Mouse (Mus musculus) urinary bladder, adult 18-20 months (tissue): Measurements from ENCODE around the gene Fxr2.
"Not testable (repeated sequence)": the region's sequence is repeated elsewhere in the genome, so short reads cannot be mapped to it uniquely, and the experiment has no call there.

ENCODE experiments used
- DNase-seq, 2 experiments: peaks; one replicate each; pipeline ENCODE4 v3.0.0; 2022; ENCODE audit warnings: low spot score in 2 of 2, mixed read lengths in 2 of 2

Gene Fxr2

DNA sequence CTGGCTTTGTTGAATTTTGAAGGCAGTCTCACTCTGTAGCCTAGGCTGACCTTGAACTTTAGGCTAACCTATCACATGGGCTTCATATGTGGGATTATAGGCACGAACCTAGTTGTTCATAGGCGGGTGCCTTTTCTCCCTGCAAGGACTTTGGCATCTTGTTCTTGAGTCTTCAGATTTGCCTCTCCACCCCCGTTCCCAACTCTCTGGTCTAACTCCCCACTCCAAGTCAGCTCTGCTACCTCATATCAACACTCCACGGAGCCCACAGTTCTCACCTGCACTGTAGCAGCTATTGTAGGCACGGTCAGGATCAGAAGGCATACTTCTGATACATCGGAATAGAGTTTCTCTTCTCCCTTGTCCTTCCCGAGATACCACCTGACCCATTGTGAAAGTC lies 50.8 kb downstream of the Fxr2 start:
- no peak for DNase-seq

DNA sequence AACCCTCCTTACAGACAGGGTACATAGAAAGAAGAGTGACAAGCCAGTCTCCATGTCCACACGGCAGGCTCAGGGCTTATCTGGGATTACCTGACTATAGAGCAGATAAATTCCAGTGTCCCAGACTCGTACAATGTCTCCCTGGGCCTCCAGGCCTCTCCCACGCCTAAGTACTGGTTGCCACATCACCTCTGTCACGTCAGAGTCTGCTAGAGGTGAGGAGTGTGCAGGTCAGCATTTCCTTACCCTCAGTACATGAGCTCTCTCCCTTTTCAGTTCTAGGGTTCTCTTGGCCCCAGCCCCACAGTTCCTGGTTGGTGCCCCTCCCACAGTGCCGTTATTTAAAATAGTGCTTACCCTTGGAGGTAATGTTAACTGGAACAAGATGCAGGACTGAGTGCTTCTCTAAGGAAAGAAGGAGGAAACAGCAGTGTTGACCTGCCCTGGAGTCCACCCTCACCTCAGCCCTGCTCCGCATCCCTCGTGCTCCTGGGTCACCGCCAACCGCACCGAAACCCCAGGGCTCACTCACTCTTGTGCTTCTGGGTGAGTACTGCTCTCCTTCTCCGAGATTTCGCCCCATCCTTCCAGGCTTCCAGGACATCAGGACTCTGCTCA lies 51.4 kb downstream of the Fxr2 start:
- DNase-seq = no peak

DNA sequence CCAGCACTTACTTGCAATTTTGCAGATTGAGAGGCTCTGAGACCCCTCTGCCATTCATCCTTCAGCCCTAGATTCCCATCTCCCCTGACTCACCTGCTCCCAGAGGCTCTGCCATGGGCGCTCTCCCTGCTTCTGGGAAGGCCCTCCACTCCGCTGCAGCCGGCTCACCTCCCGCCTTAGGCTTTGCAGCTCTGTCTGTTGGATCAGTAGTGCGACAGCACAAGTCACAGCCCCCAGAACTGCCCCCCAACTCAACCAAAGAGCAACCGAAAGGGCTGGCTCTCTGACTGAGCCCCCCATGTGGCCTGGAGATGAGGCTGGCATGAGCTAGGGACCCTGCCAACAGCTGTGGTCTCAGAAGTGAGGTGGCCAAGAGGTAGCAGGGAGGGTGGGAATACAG lies 52.1 kb downstream of the Fxr2 start:
- no peak for DNase-seq

DNA sequence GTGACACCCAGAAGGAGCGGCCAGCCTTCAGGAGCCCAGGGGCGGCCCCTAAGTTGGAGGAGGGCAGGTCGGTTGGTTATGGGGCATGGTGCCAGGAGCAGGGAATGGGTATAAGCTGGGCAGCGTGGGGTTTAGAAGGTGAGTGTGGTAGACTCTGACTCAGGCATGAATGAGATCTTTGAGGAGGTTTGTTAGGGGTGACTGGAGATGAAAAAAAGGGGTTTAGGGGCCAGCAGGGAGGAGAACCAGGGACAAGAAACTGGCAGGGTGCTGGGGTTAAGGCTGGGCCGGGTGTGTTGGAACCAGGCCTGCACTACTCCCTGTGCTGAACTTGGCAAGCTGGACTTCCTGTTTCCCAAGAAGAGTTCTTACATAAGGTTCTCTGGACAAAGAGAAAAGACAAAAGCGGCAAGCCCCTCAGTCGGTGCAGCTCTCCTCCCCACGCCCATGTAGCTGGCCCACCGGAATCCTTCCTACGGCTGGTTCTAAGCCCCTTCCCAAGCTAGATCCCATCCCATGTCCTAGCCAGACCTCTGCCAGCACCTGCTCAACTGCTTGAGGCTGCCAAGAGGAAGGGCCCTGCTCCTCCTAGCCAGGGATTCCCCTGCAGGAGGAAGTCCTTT lies 52.8 kb downstream of the Fxr2 start, which contains the start of gene Tnfsf13:
Gene Tnfsf13, minus strand, starts transcription at position 259 of the 623 bp plus-strand sequence.
- peak in 1 of 2 experiments; percentile 75 for DNase-seq

DNA sequence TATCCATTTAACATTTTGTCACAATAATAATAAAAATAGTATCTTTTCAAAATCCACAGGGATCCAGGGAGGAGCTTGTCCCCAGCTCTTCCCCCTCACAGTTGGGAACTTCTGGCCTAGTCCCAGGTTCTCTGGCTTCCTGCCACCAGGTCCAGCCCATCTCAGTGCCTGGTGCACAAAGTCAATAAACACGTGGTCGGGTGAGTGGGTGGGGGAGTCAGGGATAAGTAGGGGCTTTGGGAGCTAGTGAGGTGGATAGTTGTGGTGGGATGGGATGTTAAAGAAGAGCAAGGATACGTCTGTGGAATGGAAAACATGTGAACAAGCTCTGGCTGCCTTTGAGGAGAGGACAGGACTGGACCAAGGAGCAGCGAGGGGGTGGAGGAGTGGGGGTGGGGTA lies 53.6 kb downstream of the Fxr2 start:
- DNase-seq = peak in 1 of 2 experiments; percentile 76

DNA sequence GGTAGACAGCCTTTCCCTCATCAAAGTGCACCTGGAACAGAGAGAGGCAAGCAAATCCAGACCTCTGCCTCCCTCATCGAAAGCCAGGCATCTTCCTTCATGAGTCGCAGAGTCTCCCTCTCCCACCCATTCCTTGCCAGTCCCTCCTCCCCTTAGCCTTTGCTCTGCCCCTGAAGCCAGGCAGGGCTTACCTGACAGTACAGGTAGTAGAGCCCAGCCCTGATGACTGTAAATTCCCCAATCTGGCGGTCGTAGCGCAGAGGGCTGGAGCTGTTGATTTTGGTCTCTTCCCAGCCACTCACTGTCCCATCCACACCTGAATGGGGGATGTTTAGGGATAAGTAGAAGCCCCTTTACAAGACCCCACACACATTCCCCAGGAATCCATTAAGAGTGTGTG lies 54.3 kb downstream of the Fxr2 start:
- DNase-seq = no peak

DNA sequence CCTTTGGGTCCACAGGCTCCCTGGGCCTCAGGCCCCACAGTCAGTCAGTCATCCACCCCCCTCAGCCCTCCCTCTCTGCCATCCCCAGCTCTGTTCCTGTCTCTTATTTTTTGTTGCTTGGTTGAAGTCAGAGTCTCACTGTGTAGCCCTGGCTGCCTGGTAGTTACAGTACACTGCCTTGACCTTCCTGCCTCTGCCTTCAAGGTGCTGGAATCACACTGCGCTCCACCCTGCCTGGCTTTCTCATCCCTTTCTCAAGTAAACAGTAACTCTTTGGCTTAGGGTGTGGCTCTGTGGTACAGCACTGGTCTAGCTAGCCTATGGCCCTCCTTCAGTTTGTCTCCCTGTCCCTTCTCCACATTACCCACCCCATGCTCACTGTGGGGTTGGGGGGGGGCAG lies 57.1 kb downstream of the Fxr2 start:
- no peak for DNase-seq

DNA sequence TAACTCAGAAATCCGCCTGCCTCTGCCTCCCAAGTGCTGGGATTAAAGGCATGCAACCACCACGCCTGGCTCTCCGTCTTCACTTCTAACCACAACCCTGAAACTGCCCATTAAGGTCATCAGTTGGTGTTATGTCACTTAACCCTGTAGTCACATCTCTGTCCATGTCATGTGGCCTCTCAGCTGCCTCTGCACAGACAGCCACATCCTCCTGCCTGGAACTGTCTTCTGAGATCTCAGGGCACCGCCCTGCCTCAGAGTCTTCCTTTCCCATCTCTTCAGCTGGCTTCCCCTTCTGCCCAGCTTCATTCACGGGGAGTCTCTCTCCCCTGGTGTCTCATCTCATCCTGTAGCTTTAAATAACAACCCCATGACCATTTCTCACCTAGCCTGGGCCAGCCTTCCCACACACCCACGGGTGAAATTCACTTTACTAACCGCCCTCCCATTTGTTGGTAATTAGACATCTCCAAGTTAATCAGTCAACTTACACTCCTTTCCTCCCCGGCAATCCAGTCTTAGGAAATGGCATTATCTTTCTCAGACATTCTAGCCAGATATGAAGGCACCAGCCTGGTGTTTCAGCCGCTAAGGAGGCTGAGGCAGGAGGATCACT lies 59.5 kb downstream of the Fxr2 start:
- no peak for DNase-seq

DNA sequence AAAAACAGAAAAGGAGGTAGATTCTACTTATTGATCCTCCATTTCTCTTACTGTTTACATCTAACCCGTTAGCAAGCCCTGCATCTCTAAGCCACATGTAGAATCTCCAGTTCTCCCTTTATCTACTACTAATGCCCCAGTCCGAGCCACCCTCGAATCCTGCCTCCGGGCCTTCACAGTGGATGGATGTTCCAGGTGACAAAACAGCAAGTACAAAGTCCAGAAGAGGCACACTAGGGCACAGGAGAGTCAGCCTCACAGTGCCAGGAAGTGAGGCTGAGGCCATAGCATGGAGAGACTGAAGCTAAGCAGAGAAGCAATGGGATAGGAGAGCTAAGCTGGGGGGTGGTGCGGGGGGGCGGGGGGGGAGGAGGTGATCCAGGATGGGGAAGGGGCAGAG lies 60.1 kb downstream of the Fxr2 start:
- no peak for DNase-seq

DNA sequence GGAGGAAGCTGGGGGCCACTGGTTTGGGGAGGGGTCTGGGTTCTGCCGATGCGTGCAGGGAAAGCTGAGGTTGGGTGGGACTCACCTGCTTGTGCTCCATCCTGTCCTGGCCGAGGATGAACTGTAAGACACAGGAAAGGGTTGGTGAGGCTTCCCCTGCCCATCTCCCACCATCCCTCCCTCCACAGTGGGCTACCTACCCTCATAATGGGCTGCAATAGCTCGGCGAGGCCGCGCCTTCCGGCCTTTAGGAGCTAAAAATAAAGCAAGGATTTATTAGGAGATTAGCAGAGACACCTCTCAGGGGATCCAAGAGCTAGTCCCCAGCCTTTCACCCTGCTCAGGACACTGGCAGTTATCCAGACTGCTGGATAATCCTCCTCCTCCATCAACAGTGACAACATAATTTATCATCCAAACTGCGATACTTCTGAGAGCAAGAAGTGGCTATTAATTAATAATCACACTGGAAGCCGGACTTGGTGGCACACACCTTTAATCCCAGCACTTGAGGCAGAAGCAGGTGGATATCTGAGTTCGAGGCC lies 60.7 kb downstream of the Fxr2 start:
- DNase-seq = no peak

DNA sequence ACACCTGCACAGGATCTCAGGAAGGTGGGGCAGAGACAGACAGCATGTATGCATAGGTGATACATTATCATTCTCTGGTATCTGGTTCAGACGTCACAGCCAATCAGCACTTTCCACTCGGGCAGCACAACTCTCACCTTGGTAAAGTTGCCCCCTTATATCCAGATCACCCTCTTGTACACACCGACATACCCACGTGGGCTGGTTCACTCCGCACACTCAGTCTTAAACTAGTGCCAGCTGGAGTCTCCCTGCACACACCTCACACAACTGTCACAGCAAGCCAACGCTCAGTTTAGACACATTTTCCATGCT lies 62.2 kb downstream of the Fxr2 start:
- DNase-seq = no peak

DNA sequence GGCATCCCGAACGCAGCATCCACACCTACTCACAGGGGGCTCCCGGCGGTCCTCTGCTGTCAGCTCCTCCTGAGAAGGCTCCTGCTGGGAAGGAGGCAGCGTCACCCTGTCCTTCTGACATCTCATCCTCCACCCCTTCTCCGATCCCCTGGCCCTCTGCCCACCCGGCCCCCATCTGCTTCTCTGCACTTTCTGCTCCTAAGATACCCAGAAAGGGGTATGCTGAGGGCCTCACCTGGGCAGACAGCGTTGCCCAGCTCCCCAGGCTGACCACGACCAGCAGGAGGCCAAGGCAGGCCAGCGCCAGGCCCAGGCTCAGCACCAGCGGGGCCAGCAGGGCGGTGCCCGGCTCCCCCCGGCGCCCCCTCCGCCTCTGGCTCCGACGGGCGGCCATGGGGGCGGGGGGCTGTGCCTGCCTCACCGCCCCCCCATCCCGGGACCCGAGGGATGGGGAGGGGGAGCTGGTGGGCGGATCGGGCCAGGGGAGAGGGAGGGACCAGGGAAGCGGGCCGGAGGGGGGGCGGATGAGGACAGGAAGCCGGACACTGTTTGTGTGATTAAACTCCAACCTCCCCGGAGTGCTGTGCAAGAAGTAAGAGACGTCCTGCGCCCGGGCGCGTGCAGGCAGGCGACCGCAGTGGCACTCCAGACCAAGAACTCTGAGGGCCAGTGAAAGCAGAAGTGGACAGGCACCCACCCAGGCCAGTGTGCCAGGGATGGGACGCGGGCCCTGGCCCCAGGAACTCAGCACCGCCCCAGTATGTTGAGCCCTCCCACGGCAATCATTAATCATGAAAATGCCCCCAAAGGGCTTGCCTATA lies 62.8 kb downstream of the Fxr2 start, which contains the start of the genes Tnfsf12 and Tnfsfm13:
Gene Tnfsf12, minus strand, starts transcription at position 489 of the 821 bp plus-strand sequence.
Gene Tnfsfm13, minus strand, starts transcription at position 738 of the 821 bp plus-strand sequence.
- DNase-seq = peak; percentile 62 to 63

DNA sequence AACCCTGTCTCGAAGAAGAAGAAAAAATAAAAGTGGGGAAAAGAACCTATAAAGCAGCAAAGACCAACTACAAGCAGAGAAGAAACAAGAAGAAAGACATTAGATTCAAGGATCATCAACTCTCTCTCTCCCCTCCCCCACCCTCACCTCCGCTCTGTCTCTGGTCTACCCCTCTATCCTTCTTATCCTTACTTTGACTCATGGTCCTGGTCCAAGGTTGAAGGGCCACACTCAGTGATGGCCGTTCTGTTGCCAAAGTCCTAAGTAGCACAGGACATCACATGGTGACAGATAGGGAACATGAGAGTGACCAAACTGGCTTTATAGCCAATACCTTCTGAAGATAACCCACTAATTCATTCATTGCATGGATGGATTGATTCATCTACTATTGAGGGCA lies 64.6 kb downstream of the Fxr2 start:
- no peak for DNase-seq

DNA sequence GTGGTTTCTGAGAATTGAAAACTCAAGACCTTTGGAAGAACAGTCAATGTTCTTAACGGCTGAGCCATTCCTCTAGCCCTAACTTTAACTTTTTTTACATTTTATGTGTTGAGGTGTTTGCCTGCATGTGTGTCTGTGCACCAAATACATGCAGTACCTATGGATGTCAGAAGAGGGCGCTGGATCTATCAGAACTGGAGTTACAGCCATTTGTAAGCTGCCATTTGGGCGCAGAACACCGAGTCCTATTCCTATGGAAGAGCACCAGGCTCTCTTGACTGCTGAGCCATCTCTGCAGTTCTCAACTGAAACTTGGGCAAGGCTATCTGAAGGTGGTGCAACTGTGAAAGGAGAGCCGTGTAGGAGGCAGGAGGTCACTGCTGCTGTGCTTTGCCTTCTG lies 65.8 kb downstream of the Fxr2 start:
- DNase-seq = no peak

DNA sequence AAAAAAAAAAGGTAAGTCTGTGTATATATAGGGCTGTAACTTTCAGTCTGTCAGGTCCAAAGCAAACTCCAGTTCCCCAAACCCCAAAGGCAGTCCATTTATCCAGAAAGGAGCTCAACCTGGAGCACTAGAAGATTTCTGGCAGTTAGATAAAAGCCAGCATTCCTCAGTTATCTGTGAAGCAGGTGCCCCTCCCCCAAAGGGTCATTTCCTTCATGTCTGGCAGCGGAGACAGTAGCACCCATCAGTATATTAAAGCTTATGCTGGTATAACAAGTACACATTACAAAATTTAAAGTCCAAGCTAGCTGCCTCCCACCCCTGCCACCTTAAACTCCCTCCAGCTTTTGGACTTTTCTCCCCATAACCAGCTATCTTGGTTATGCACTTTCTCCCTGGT lies 66.8 kb downstream of the Fxr2 start:
- no peak for DNase-seq

DNA sequence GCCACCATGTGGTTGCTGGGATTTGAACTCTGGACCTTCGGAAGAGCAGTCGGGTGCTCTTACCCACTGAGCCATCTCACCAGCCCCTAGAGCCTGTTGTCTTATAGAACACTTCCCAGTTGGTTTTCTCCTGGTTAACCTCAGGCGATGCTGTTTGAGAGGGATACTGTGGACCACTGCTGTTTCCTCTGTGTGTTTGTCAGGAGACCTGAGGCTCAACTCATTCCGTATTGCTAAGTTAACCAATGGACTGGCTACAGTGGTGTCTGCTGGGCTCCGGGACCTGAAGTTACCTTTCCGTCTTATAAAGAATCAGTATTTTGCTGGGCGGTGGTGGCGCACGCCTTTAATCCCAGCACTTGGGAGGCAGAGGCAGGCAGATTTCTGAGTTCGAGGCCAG lies 70.1 kb downstream of the Fxr2 start:
- DNase-seq = not testable (repeated sequence)
